9 mouse cellular contexts compared by ENCODE assay signal in the genomic region with DNA sequence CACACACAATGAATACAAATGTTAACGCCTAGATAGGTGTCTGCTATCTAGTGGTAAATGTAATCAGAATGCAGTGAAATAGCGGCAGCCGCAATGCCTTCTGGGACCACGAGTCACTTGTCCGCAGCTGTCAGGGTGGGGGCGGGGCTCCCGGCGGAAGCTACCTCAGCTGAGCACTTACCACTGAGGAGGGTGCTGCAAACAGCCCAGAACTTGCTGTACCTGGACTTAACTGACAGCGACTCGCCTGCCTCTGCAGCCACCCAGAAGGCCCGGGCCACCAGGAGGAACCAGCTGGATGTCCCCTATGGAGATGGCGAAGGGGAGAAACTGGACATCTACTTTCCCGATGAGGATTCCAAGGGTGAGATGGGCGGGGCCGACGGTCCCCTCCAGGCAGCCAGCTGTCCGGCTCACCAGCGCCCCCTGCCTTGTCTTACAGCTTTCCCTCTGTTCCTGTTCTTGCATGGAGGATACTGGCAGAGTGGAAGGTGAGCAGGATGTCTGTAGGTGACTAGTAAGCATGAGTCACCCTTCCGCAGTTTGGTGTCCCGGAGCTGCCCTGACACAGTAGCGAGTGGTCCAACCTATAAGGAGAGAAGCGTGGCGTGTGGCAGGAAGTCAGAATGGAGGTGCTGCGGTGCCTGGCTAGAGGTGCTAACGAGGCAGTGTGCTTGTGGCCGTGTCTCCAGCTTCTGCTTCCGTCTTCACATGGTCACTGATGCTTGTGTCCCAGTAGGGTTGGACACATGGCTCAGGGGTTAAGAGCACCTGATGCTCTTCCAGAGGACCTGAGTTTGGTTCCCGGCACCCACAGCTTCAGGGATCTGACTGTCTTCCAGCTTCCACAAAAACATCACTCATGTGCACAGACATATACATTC. TPM values are rescaled to one million over a fixed set of nuclear protein-coding genes. Genes with fewer than 3 reads are reported as not detected.
DNase-seq lines count a peak whose midpoint lies in the region; ATAC-seq and TF ChIP-seq lines count a peak whose summit lies in the region.
"Had no signal": no experiment of that assay in that cellular context is flagged by ENCODE, and none has a peak within 500 bp of the region (broad histone marks: within the 10 kb centered on the region; RNA-seq: fewer than 3 reads in every experiment).

No protein-coding gene starts in this region.

- no peaks in the 10 kb centered on the region for H3K9me3 ChIP-seq in hindbrain, embryonic 15.5 days

- peak overlapping the region; percentile 59 for H3K4me2 ChIP-seq in hindbrain, embryonic 15.5 days

- ATAC-seq in cerebellum, adult (ENCODE audit: insufficient number of reproducible peaks, low FRiP score, low TSS enrichment), result no peak
- peak; percentile 76 for ATAC-seq in hindbrain, embryonic 15.5 days (ENCODE audit: low FRiP score, low read depth)
- peak; percentile 50 for ATAC-seq in megakaryocyte-erythroid progenitor cell, adult 5-6 weeks (replicated peaks; ENCODE audit: low FRiP score, low TSS enrichment, poor library complexity, severe bottlenecking)
- ATAC-seq: Patski had no signal

- TF ChIP-seq CTCF in gastrocnemius, adult 2 months (IDR thresholded peaks at IDR 0.05), result peak; percentile 82
- peak; percentile 83 for TF ChIP-seq CTCF in small intestine, adult 2 months (IDR thresholded peaks at IDR 0.05; ENCODE audit: extremely low read depth, insufficient read length, insufficient replicate concordance, low read depth, low read length)

- peak; percentile 71 for TF ChIP-seq POLR2A in small intestine, adult 2 months (IDR thresholded peaks at IDR 0.05; ENCODE audit: low read depth, low read length)

- H3K9ac ChIP-seq in hindbrain, embryonic 15.5 days, result no peak overlapping the region

- H3K36me3 ChIP-seq in hindbrain, embryonic 15.5 days, result no peaks in the 10 kb centered on the region
- no peaks in the 10 kb centered on the region for H3K36me3 ChIP-seq in small intestine, adult 2 months (ENCODE audit: control insufficient read depth, insufficient read depth, low read length)

- no peaks in the 10 kb centered on the region for H3K27me3 ChIP-seq in hindbrain, embryonic 15.5 days
- H3K27me3 ChIP-seq in small intestine, adult 2 months (ENCODE audit: control insufficient read depth, insufficient read depth, low read length), result no peaks in the 10 kb centered on the region
- H3K27me3 ChIP-seq: Patski had no signal

- intact Hi-C loops in gastrocnemius, adult 2 months (cut with DNase I), result no loop called here
- intact Hi-C loops in left cerebral cortex, postnatal 36 days (cut with DNase I), result no loop called here

- peak overlapping the region; percentile 70 for H3K4me3 ChIP-seq in gastrocnemius, adult 2 months
- H3K4me3 ChIP-seq in hindbrain, embryonic 15.5 days, result peak overlapping the region; percentile 40
- peak overlapping the region; percentile 65 for H3K4me3 ChIP-seq in small intestine, adult 2 months (ENCODE audit: low read depth, low read length)

- H3K4me1 ChIP-seq in hindbrain, embryonic 15.5 days (replicated peaks), result peaks cover 20% of the 10 kb centered on the region; the same call in 1 of the 2 replicates
- H3K4me1 ChIP-seq in small intestine, adult 2 months (ENCODE audit: control insufficient read depth, insufficient read depth, insufficient read length, low read length), result peaks cover 58% of the 10 kb centered on the region

- DNase-seq in cerebellum, adult 18-20 months, result peak; percentile 50 to 61
- peak; percentile 40 to 61 for DNase-seq in cerebellum, postnatal 36 days
- DNase-seq in gastrocnemius, adult 2 months, result peak; percentile 86
- peak; percentile 59 to 68 for DNase-seq in left cerebral cortex, postnatal 36 days (ENCODE audit: low spot score in 2 of 2)

- H3K27ac ChIP-seq in gastrocnemius, adult 2 months, result peak overlapping the region; percentile 83
- 0 out of 2 replicates have a peak overlapping the region, but pooled peaks have one; percentile 19 for H3K27ac ChIP-seq in hindbrain, embryonic 15.5 days (replicated peaks)
- peak overlapping the region; percentile 96 for H3K27ac ChIP-seq in small intestine, adult 2 months (ENCODE audit: insufficient read depth, low read depth, low read length)

- 20% methylated on average over 28 of the region's 28 CpGs for WGBS in hindbrain, embryonic 15.5 days
- 23% methylated on average over 28 of the region's 28 CpGs for WGBS in small intestine, adult 2 months

RNA-seq across cellular contexts. Expression of gene Tk1, which starts 6.4 kb away (rescaled TPM):
- total RNA-seq in gastrocnemius, adult 2 months (2021), result 1 to 10 TPM; 2.5 to 2.8 TPM
- 22.9 and 24.3 TPM in 2 replicates for polyA plus RNA-seq in hindbrain, embryonic 15.5 days (2015; fragmentation: Nextera tagmentation; extraction: Ambion mirVana)
- total RNA-seq in left cerebral cortex, postnatal 36 days (2021), result 1 to 10 TPM in 1 of 2 experiments, under 1 TPM in 1; 0.39 to 1.3 TPM
- total RNA-seq in megakaryocyte-erythroid progenitor cell, adult 5-6 weeks (2014; fragmentation: Nextera tagmentation), result 191 and 266 TPM in 2 replicates
- total RNA-seq in megakaryocyte-erythroid progenitor cell, adult 5-6 weeks (2017), result 46.7 and 52.5 TPM in 2 replicates
- polyA plus RNA-seq in small intestine, adult 2 months (2012; rRNA removed), result 22.8 and 52.2 TPM in 2 replicates

RNA-seq across cellular contexts. Expression of gene Afmid, which starts 6.6 kb away (rescaled TPM):
- total RNA-seq in gastrocnemius, adult 2 months (2021), result 1 to 10 TPM; 3.1 to 3.3 TPM
- 6.9 and 7.2 TPM in 2 replicates for polyA plus RNA-seq in hindbrain, embryonic 15.5 days (2015; fragmentation: Nextera tagmentation; extraction: Ambion mirVana)
- total RNA-seq in left cerebral cortex, postnatal 36 days (2021), result 1 to 10 TPM; 5.4 to 7.2 TPM
- total RNA-seq in megakaryocyte-erythroid progenitor cell, adult 5-6 weeks (2014; fragmentation: Nextera tagmentation), result 7.2 and 9.4 TPM in 2 replicates
- total RNA-seq in megakaryocyte-erythroid progenitor cell, adult 5-6 weeks (2017), result 0.70 and 1.0 TPM in 2 replicates
- polyA plus RNA-seq in small intestine, adult 2 months (2012; rRNA removed), result 4.3 and 11.1 TPM in 2 replicates

RNA-seq across cellular contexts. Expression of gene Birc5, which starts 16.7 kb away (rescaled TPM):
- not detected for total RNA-seq in gastrocnemius, adult 2 months (2021)
- polyA plus RNA-seq in hindbrain, embryonic 15.5 days (2015; fragmentation: Nextera tagmentation; extraction: Ambion mirVana), result 41.6 and 47.4 TPM in 2 replicates
- total RNA-seq in left cerebral cortex, postnatal 36 days (2021), result 1 to 10 TPM in 1 of 2 experiments, under 1 TPM in 1; 0.66 to 1.5 TPM
- 164 and 220 TPM in 2 replicates for total RNA-seq in megakaryocyte-erythroid progenitor cell, adult 5-6 weeks (2014; fragmentation: Nextera tagmentation)
- 144 and 182 TPM in 2 replicates for total RNA-seq in megakaryocyte-erythroid progenitor cell, adult 5-6 weeks (2017)
- polyA plus RNA-seq in small intestine, adult 2 months (2012; rRNA removed), result 4.3 and 9.5 TPM in 2 replicates

RNA-seq across cellular contexts. Expression of gene Gm20708, which starts 22.9 kb away (rescaled TPM):
- 1 to 10 TPM in 1 of 2 experiments, under 1 TPM in 1; 0.86 to 1.6 TPM for total RNA-seq in gastrocnemius, adult 2 months (2021)
- polyA plus RNA-seq in hindbrain, embryonic 15.5 days (2015; fragmentation: Nextera tagmentation; extraction: Ambion mirVana), result 0.93 and 1.6 TPM in 2 replicates
- total RNA-seq in left cerebral cortex, postnatal 36 days (2021), result 1 to 10 TPM; 1.4 to 2.2 TPM
- total RNA-seq in megakaryocyte-erythroid progenitor cell, adult 5-6 weeks (2014; fragmentation: Nextera tagmentation), result 0.45 and 7.0 TPM in 2 replicates
- total RNA-seq in megakaryocyte-erythroid progenitor cell, adult 5-6 weeks (2017), result 3.5 TPM in 1 of 2 replicates, not detected in the other
- polyA plus RNA-seq in small intestine, adult 2 months (2012; rRNA removed), result 0.06 TPM in 1 of 2 replicates, not detected in the other

RNA-seq across cellular contexts. Expression of gene Syngr2, which starts 22.9 kb away (rescaled TPM):
- 100 to 1,000 TPM; 169 to 173 TPM for total RNA-seq in gastrocnemius, adult 2 months (2021)
- polyA plus RNA-seq in hindbrain, embryonic 15.5 days (2015; fragmentation: Nextera tagmentation; extraction: Ambion mirVana), result 17.2 and 19.3 TPM in 2 replicates
- total RNA-seq in left cerebral cortex, postnatal 36 days (2021), result 10 to 100 TPM; 10.1 to 10.2 TPM
- total RNA-seq in megakaryocyte-erythroid progenitor cell, adult 5-6 weeks (2014; fragmentation: Nextera tagmentation), result 166 and 173 TPM in 2 replicates
- total RNA-seq in megakaryocyte-erythroid progenitor cell, adult 5-6 weeks (2017), result 83.2 and 116 TPM in 2 replicates
- 183 and 229 TPM in 2 replicates for polyA plus RNA-seq in small intestine, adult 2 months (2012; rRNA removed)

Comparison
In these comparisons a context has a peak if more than half of its experiments do, and no peak if none do; other contexts are left out.
1. H3K27ac ChIP-seq: peak in every context shown above with its lines; median percentile 96 in small intestine, adult 2 months; 83 in gastrocnemius, adult 2 months; 19 in hindbrain, embryonic 15.5 days.
2. RNA of gene Tk1, which starts 6.4 kb away (total RNA-seq): 46.7 to 266 TPM in megakaryocyte-erythroid progenitor cell, adult 5-6 weeks; 2.5 to 2.8 TPM in gastrocnemius, adult 2 months and 0.39 to 1.3 TPM in left cerebral cortex, postnatal 36 days; every median in the first group is over 10 times any median in the second.
3. RNA of gene Birc5, which starts 16.7 kb away (total RNA-seq): 144 to 220 TPM in megakaryocyte-erythroid progenitor cell, adult 5-6 weeks; 0.66 to 1.5 TPM in left cerebral cortex, postnatal 36 days and not detected in gastrocnemius, adult 2 months; every median in the first group is over 10 times any median in the second.
4. Peak in every context shown above with its lines, with median percentiles within 50 percentile points of each other: DNase-seq and H3K4me3 ChIP-seq.